Mouse (Mus musculus) kidney, adult 9 months (tissue): ENCODE data around the gene Hspa1a.
"Not testable (repeated sequence)": the region's sequence is repeated elsewhere in the genome, so short reads cannot be mapped to it uniquely, and the experiment has no call there.

Experiments used
- DNase-seq: peaks from one replicate; pipeline ENCODE4 v3.0.0; 2022

Gene Hspa1a

DNA sequence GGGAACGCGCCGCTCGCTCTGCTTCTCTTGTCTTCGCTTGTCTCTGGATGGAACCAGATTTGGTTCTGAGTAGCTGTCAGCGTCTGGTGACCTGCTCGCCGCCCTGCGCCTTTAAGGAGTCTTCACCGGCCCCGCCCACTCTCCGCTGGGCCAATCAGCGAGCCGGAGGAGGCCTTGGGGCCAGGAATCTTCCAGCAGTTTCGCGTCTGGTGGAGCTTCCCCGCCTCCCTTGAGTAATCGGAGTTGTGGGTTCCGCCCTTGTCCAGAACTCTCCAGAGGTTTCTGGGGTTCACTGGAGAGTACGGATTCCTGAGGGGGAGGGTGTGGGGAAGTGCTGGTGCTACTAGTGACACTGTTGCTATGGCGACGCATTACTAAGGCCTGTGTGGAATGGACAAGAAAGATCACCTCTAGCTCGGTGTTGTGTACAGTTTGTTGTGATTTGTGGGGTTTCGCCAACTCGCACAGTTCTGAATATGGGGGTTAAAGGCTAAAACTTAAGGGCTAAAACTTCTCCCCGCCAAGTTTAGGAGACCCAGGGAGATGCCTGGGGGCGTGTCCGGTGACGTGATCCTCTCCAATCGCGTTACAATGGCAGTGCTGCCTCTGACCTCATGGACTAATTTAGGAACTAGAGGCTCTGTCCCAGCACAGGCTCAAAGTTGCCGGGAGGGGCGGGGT is at the start of gene Hspa1a, which contains the start of gene Hspa1l:
Gene Hspa1a (minus strand): TSS at position 88 of the 681 bp plus-strand sequence.
Gene Hspa1l (plus strand): TSS at position 635 of the 681 bp plus-strand sequence.
- DNase-seq, result peak; percentile 95

DNA sequence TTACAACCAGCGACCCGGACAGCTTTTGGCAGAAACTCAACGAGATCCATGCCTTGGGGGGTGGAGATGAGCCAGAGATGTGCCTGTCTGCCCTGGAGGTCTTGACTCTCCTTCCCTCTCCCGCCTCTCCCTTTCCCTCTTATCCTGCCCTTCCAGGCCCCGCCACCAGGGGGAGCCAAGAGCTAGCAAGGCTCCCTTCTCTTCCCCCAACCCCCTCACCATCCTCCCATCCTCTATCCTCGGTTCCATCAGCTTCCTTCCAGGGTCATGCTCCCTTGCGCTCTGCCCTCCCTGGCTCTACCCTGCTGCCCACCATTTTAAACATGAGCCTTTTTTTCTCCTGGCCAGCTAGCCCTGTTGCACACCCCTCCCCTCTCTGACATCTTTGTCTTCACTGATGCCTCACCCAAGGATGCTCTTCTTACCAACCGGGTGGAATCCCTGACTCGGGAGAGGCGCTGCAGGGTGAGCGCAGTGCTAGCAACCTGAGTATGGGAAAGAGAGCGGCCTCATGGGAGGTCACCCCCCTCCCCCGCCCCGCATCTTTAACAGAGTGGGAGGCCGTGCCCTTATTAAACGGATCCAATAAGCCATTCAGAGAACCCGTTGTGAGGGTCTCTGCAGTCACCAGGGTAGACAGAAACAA is 49.3 kb upstream of the Hspa1a start:
- peak; percentile 90 for DNase-seq

DNA sequence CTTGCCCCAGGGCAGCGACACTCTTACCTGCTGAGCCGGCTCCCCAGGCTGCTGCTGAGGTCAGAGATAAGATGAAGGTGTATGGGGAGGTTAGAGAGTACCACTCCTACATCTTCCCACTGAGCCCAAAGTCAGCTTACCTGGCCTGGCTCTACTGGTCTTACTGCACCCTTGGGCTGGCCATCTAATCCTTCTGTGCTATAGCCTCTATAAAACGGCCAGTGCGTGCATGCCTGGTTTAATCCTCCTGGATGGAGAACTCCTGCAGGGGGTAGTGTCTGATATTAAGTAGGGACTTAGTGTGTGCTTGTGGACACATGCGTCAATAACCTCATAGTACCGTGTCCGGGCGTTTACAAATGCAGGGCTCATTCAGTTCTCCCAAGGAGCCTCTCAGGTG is 48.6 kb upstream of the Hspa1a start:
- DNase-seq, result no peak

DNA sequence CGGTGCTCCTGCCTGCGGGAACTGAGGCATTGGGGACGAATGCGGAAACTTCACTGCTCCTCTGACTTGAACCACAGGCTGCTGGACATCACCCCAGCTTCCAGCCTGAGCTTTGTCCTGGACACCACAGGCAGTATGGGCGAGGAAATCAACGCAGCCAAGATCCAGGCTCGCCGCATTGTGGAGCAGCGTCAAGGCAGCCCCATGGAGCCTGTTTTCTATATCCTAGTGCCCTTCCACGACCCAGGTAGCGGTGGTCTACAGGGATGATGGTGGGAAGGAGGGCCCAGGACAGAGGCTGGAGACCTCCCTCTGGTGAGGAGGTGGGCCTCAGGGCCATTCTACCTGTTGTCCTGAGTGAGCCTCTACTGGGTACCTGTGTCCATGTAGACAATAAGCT is 47.9 kb upstream of the Hspa1a start:
- no peak for DNase-seq

DNA sequence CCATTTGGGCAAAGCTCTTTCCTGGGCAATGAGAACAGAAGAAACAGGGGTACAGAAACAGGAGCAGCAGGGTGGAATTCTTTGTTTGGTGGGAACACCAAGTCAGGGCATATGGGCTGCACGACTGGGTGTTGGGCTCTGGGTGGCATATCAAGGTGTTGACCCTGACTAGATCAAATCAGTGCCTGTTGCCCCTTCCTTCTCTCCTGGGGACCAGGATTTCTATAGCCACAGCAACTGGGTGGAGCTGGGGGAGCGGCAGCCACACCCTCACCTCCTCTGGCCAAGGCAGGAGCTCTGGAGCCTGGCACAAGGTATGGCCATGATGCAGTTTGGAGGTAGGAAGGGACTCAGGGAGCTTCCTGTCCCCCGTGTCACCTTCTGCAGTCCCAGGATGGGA is 46.2 kb upstream of the Hspa1a start:
- no peak for DNase-seq

DNA sequence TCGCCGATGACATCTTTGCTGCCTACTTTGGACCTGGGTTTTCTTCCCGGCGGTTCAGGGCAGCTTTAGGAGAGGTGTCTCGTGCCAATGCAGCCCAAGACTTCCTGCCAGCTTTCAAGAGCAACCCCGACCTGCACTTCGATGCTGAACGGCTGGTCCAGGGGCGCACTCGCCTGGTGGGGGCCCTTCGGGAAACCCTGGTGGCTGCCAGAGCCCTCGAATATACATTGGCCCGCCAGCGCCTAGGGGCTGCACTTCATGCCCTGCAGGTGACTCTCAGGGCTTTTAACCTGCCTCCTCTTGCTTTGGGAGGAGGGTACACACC is 45.7 kb upstream of the Hspa1a start:
- no peak for DNase-seq

DNA sequence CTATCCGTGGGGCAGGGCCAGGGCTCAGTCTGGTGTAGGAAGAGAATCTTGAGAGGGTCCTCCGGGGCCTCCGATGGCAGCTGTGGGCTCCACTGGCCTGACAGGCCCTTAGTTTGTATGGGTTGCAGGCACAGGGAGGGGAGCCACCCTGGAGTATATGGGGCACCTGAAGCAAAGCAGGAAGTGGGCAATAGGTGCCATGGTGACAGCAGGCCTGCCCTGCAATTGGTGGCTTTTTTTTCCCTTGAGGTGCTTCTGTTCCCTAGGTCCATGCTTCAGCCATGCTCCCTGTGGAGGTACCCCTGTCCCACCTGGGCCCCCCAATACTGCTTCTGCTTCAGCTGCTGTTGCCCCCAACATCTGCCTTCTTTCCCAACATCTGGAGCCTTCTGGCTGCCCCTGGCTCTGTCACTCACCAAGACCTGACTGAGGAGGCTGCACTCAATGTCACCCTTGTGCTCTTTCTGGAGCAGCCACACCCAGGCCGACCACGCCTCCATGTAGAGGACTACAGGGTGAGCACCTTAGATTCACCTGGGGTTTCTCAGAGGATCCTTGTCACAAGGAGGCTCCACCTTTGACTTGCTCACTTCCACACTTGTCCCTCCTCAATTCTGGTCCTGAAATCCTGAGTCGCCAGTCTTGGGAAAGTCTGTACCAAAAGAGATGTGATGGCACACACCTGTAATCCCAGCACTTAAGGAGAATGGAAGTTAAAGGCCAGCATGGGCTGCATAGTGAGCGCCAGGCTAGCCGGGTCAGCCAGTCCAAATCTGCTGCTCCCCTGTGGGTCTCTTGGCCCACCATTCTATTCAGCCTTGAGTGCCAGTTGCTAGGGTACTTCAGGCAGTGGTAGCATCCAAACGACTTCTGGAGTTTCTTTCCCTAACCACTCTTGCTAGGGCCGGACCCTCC is 45.1 kb upstream of the Hspa1a start:
- no peak for DNase-seq

DNA sequence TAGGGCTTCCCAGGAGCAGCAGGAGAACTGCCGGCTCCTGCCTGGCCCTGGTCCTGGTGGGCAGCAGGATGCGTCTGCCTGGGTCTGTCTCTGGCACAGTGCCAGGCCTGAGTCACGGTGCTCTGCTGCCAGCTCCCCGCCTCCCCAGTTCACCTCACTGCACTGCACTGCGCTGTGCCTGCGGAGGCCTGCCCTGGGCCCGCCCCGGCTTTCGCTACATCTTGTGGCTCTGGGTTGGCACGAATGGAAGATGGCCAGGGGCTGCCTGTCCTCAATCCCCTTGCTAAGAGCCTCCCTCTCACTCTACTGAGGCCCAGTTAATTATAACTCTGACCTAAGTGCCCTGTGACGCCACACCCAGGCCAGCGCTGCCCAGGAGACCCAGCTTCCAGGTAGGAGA is 44.4 kb upstream of the Hspa1a start, which contains the start of gene Vwa7:
Gene Vwa7 (plus strand): TSS at position 204 of the 400 bp plus-strand sequence.
- peak; percentile 57 for DNase-seq

DNA sequence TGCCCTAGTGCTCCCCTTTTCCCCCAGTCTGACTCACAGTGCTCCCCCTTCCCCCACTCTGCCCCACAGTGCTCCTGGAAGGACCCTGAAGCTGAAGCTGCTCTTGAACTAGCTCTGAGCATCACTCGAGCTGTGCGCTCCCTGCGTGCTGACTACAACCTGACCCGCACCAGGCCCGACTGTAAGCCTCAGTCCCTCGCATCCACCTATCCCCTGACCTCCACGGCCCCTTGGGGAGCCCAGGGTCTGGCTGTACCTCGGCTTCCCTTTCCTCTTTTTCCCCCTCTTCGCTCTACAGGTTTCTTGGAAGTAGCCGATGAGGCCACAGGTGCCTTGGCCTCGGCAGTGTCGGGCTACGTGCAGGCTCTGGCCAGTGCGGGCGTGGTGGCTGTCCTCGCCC is 43.3 kb upstream of the Hspa1a start:
- DNase-seq, result no peak

DNA sequence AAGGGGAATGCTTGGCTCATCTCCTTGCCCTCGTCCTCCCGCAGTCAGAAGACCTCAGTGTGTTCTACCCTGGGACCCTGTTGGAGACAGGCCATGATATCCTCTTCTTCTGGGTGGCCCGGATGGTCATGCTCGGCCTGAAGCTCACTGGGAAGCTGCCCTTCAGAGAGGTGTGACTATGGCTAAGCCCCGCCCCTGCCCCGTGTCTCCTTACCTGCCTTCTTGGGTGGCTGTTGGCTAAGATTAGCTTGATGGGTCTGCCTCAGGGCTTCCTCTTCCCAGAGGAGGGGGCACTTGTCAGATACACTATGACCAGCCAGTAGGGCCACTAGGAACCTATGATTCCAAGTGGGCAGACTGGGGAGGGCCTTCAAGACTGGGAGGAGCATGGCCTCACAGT is 41.3 kb upstream of the Hspa1a start:
- no peak for DNase-seq

DNA sequence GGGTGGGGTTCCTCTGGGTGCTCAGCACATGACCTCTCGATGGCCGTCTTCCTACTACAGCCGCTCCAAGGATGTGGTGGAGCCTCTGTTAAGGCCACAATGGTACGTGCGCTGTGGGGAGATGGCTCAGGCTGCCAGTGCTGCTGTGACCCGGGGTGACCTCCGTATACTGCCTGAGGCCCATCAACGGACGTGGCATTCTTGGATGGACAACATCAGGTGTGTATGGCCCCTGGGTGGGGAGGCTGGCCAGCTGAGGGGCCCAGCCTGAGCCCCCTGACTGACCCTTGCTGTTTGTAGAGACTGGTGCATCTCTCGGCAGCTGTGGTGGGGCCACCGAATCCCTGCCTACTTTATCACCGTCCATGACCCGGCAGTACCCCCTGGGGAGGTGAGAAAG is 40.5 kb upstream of the Hspa1a start:
- DNase-seq, result no peak

DNA sequence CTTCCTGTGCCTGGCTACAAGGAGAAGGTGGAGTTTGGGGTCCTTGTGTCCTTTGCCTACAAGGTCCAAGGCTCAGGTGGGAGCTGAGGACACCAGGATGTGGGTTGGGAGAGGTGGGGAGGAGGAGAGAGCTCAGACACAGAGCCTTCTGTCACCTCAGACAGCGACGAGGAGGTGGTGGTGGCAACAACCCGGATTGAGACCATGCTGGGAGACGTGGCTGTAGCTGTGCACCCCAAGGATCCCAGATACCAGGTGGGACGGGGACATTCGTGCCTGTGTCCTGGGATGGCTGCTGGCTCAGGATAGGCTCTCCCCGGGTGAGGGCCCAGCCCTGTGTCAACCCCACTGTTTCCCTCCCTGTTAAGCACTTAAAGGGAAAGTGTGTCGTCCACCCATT is 39.5 kb upstream of the Hspa1a start:
- DNase-seq, result no peak

DNA sequence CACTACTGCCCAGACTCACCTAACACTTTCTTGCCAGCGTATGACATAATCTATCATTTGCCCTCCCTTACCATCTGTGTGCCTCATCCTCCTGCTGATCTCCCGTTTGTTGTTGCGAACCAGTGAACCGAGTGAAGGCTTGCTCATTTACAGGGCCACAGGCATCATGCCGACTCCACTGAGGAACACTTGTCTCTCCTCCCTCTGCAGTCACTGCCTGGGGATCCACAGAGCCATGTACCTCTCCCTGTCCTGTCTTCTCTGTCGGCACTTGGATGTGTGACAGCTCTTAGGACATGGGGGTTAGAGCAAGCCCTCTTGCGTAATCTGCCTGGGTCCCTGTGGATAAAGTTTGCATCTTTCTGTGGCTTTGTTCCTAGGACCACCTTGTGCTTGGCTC is 37.6 kb upstream of the Hspa1a start:
- DNase-seq, result no peak

DNA sequence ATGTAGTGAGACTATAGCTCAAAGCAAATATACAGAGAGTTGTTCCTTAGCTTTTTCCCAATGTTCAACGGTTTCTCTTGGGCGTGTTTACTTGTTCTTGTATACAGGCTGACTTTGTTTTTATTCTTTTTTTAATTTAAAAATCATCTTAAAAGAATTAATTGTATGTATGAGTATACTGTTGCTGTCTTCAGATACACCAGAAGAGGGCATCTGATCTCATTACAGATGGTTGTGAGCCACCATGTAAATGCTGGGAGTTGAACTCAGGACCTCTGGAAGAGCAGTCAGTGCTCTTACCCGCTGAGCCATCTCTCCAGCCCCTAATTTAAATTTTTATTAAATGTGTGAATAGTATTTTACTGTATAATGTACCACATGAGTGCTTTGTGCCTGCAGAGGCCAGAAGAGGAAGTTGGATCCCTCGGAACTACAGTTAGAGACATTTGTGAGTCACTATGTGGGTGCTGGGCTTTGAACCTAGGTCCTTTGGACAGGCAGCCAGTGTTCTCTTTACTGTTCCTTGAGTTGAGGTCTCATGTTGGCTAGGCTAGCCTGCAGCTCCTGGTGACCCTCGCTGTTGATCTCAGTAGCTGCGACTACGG is 35.5 kb upstream of the Hspa1a start:
- no peak for DNase-seq

DNA sequence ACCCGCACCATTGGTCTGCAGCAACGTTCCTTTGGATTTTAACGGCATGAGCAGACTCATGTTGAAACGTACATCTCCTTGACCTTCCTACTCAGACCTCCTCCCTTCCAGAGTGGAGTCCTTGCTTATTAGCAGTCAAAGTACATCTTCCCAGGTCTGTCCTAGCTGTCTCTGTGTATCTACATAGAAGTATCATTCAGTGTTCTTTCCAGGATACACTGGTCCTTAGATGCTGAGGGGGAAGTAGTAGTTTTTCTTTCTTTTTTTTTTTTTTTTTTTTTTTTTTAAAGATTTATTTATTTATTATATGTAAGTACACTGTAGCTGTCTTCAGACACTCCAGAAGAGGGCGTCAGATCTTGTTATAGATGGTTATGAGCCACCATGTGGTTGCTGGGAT is 33.9 kb upstream of the Hspa1a start:
- DNase-seq, result not testable (repeated sequence)

DNA sequence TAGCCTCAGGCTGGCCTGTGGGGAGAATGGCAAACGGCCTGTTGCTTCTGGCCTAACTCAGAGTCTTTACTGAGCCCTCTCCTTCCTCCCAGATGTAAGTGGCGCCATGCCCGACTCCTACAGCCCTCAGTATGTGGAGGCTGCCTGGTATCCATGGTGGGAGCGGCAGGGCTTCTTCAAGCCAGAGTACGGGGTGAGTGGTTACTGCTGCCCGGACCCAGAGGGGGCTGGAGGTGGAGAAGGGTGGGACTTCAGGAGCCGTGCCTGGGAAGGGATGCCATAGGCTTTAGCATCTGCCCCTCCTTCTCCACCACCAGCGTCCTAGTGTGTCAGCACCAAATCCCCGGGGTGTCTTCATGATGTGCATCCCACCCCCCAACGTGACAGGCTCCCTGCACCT is 33.2 kb upstream of the Hspa1a start:
- no peak for DNase-seq

DNA sequence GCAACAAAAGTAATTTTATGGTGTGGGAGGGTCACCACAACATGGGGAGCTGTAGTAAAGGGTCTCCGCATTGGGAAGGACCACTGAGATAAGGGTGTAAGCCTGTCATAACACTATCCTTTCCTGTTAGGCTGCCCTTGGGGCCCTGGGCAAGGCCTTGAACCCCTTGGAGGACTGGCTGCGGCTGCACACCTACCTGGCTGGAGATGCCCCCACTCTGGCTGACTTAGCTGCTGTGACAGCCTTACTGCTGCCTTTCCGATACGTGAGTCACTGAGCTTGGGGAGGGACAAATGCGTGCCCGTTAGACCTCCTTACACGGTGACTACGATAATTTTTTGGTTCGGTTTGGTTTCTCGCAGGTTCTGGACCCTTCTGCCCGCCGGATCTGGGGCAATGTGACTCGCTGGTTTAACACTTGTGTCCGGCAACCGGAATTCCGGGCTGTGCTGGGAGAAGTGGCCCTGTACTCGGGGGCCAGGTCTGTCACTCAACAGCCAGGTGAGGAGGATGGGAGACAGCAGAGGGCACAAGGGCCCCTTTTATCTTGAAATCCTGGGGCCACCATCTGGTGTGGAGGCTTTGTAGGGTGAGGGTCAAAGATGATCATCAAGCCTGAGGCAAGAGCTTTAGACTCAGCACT is 32.2 kb upstream of the Hspa1a start:
- no peak for DNase-seq

DNA sequence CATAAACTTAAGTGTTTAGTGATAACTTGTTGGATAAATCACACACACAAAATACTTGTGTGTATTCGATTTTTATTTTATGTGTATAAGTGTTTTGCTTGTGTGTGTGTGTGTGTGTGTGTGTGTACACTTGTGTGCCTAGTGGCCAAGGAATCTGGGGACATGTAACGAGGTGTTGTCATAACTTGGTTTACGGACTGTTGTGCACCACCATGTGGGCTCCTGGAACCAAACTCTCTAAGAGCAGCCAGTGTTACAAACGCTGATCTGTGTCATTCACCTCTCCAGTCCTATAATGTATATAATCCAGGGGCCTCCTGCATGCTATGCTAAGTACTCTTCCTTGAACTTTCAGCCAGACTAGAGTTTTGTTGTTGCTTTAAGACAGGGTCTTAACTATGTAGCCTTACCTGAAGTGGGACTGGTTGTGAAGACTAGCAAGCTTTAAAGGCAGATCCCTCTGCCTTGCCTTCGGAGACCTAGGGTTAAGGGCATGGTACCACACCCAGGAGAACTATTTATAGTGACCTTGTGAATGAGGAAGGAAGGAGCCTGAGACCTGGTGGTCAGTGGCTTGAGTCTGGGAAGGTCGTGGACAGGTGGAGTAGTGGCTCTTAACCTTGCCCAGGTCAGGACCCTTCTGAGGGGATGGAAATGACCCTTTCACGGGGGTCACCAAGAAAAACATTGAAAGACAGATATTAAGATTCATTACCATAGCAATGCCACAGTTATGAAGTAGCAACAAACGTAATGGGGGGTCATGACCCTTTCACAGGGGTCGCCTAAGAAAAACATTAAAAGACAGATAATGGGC is 31.3 kb upstream of the Hspa1a start:
- DNase-seq, result no peak

DNA sequence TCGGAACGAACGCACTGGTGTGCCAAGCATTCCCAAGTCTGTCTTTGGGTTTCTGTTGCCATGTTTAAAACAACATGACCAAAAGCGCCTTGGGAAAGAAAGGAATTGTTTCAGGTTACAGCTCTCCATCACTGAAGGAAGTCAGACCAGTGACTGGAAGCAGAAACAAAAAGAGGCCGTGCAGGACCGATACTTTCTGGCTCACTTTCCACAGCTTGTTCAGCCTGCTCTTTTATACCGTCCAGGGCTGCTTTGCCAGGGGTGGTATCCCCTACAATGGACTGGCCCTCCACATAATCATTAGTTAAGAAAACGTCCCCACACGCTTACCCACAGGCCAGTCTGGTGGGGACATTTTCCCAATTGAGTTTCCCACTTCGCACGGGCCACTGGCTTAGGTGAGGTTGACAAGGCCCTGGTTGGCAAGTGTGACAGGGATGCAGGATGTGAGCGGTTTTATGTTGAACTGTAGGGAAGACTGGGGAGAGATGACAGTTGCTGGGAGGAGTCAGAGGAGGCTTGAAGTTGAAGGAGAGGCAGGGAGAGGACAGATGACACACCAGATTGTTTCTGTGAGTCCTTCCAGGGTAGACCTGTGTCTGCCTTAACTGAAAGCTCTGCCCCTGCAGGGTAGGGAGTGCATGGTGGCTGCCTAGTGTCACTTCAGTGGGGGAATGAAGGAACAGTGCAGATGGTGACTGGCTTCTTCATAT is 30.4 kb upstream of the Hspa1a start:
- DNase-seq, result no peak

DNA sequence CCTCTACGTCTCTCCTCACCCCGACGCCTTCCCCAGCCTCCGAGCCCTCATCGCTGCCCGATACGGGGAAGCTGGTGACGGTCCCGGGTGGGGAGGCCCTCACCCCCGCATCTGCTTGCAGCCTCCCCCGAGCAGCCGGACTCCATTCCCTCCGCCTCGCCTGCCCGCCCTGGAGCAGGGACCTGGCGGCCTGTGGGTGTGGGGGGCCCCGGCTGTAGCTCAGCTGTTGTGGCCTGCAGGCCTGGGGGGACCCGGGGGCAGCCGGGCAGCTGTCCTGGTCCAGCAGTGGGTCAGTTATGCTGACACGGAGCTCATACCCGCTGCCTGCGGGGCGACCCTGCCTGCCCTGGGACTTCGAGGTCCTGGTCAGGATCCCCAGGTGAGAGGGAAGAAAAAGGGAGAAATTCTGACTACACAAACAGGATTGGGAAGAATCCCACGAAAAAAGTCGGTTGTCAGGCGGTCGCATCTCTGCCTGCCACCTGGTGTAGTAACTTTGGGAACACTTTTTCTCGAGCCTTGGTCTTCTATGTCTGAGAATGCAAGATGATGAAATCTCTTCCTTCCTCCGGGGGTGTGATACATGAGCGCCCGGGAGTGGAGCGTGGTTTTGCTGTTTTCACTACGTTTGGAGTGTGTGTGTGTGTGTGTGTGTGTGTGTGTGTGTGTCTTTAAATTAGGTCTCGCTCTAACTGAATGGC is 29.6 kb upstream of the Hspa1a start:
- DNase-seq, result peak; percentile 24
